Mouse (Mus musculus): ENCODE results near the gene Itpr2. TPM values are rescaled to one million over a fixed set of nuclear protein-coding genes. Genes with fewer than 3 reads are reported as not detected.

Gene Itpr2
- polyA plus RNA-seq, 1 experiment from 2014 or later: 9.3 TPM

- no peak overlapping the region for H3K4me2 ChIP-seq
- no peak overlapping the region for H3K27ac ChIP-seq (replicated peaks)
- no peaks in the 10 kb centered on the region for H3K36me3 ChIP-seq
- no peak overlapping the region for H3K9ac ChIP-seq
- H3K4me3 ChIP-seq: no peak overlapping the region
- ATAC-seq (ENCODE audit: low FRiP score, low read depth): peak; percentile 45; the same call in 1 of the 2 replicates
- no peaks in the 10 kb centered on the region for H3K27me3 ChIP-seq
- peaks cover 3% of the 10 kb centered on the region; the same call in 1 of the 2 replicates for H3K4me1 ChIP-seq (replicated peaks)
- WGBS: 49% methylated on average over 4 of the region's 4 CpGs
- no peaks in the 10 kb centered on the region for H3K9me3 ChIP-seq
These were observed 144.1 kb downstream of the Itpr2 start for GRCm38 (mm10) chr6:146357911-146358310.

GRCm38 (mm10) chr6:146352258-146352805 lies 149.7 kb downstream of the Itpr2 start:
- WGBS: 61% methylated on average over 9 of the region's 9 CpGs
- Histone ChIP-seq H3K9me3 (no peaks in the 10 kb centered on the region), H3K4me2 (no peak overlapping the region), H3K27me3 (no peaks in the 10 kb centered on the region), H3K4me3 (no peak overlapping the region), H3K27ac (replicated peaks) (no peak overlapping the region), H3K9ac (no peak overlapping the region), H3K4me1 (replicated peaks) (no peaks in the 10 kb centered on the region), H3K36me3 (no peaks in the 10 kb centered on the region)
- no peak for ATAC-seq (ENCODE audit: low FRiP score, low read depth)

- no peaks in the 10 kb centered on the region for H3K9me3 ChIP-seq
- whole genome bisulfite sequencing: 72% methylated on average over 7 of the region's 7 CpGs
- H3K27me3 ChIP-seq: no peaks in the 10 kb centered on the region
- no peak overlapping the region for H3K4me3 ChIP-seq
- no peaks in the 10 kb centered on the region for H3K36me3 ChIP-seq
- no peaks in the 10 kb centered on the region for H3K4me1 ChIP-seq (replicated peaks)
- H3K9ac ChIP-seq: no peak overlapping the region
- no peak overlapping the region; the same call in 1 of the 2 replicates for H3K27ac ChIP-seq (replicated peaks)
- no peak for ATAC-seq (ENCODE audit: low FRiP score, low read depth)
- H3K4me2 ChIP-seq: no peak overlapping the region
These were observed 150.2 kb downstream of the Itpr2 start for GRCm38 (mm10) chr6:146351816-146352215.

GRCm38 (mm10) chr6:146347568-146347967 lies 154.5 kb downstream of the Itpr2 start:
- Histone ChIP-seq H3K27me3 (no peaks in the 10 kb centered on the region), H3K27ac (replicated peaks) (no peak overlapping the region), H3K4me3 (no peak overlapping the region), H3K4me2 (no peak overlapping the region), H3K4me1 (replicated peaks) (peaks cover 16% of the 10 kb centered on the region), H3K9me3 (no peaks in the 10 kb centered on the region), H3K36me3 (no peaks in the 10 kb centered on the region), H3K9ac (no peak overlapping the region)
- 56% methylated on average over 4 of the region's 4 CpGs for WGBS
- no peak for ATAC-seq (ENCODE audit: low FRiP score, low read depth)

GRCm38 (mm10) chr6:146346545-146347195 lies 155.4 kb downstream of the Itpr2 start:
- Histone ChIP-seq H3K27me3 (no peaks in the 10 kb centered on the region), H3K9me3 (no peaks in the 10 kb centered on the region), H3K36me3 (no peaks in the 10 kb centered on the region), H3K4me1 (replicated peaks) (peaks cover 18% of the 10 kb centered on the region), H3K4me3 (no peak overlapping the region), H3K4me2 (no peak overlapping the region), H3K27ac (replicated peaks) (no peak overlapping the region), H3K9ac (no peak overlapping the region)
- whole genome bisulfite sequencing: 89% methylated on average over 8 of the region's 8 CpGs
- ATAC-seq (ENCODE audit: low FRiP score, low read depth): no peak

- H3K4me2 ChIP-seq: no peak overlapping the region
- no peaks in the 10 kb centered on the region for H3K27me3 ChIP-seq
- 98% methylated on average over 3 of the region's 3 CpGs for WGBS
- peaks cover 18% of the 10 kb centered on the region for H3K4me1 ChIP-seq (replicated peaks)
- no peaks in the 10 kb centered on the region for H3K36me3 ChIP-seq
- ATAC-seq (ENCODE audit: low FRiP score, low read depth): no peak
- no peak overlapping the region for H3K27ac ChIP-seq (replicated peaks)
- H3K9ac ChIP-seq: no peak overlapping the region
- H3K9me3 ChIP-seq: no peaks in the 10 kb centered on the region
- H3K4me3 ChIP-seq: no peak overlapping the region
These were observed 157.3 kb downstream of the Itpr2 start for GRCm38 (mm10) chr6:146344732-146345131.

GRCm38 (mm10) chr6:146343671-146344384 lies 158.2 kb downstream of the Itpr2 start:
- Histone ChIP-seq H3K9me3 (no peaks in the 10 kb centered on the region), H3K27me3 (no peaks in the 10 kb centered on the region), H3K4me2 (no peak overlapping the region), H3K4me1 (replicated peaks) (peaks cover 18% of the 10 kb centered on the region), H3K4me3 (no peak overlapping the region), H3K36me3 (no peaks in the 10 kb centered on the region), H3K27ac (replicated peaks) (0 out of 2 replicates have a peak overlapping the region, but pooled peaks have one; percentile 18), H3K9ac (no peak overlapping the region)
- ATAC-seq (ENCODE audit: low FRiP score, low read depth): no peak
- WGBS: 32% methylated on average over 10 of the region's 10 CpGs

GRCm38 (mm10) chr6:146342995-146343394 lies 159.0 kb downstream of the Itpr2 start:
- Histone ChIP-seq H3K27me3 (no peaks in the 10 kb centered on the region), H3K36me3 (no peaks in the 10 kb centered on the region), H3K4me3 (no peak overlapping the region), H3K4me1 (replicated peaks) (peaks cover 18% of the 10 kb centered on the region), H3K4me2 (no peak overlapping the region), H3K9ac (no peak overlapping the region), H3K9me3 (no peaks in the 10 kb centered on the region), H3K27ac (replicated peaks) (0 out of 2 replicates have a peak overlapping the region, but pooled peaks have one; percentile 14)
- ATAC-seq (ENCODE audit: low FRiP score, low read depth): peak; percentile 66
- 11% methylated on average over 6 of the region's 6 CpGs for WGBS

GRCm38 (mm10) chr6:146341934-146342333 lies 160.1 kb downstream of the Itpr2 start:
- Histone ChIP-seq H3K9me3 (no peaks in the 10 kb centered on the region), H3K27me3 (no peaks in the 10 kb centered on the region), H3K9ac (no peak overlapping the region), H3K4me3 (no peak overlapping the region), H3K36me3 (no peaks in the 10 kb centered on the region), H3K4me2 (no peak overlapping the region), H3K27ac (replicated peaks) (no peak overlapping the region), H3K4me1 (replicated peaks) (peaks cover 18% of the 10 kb centered on the region)
- ATAC-seq (ENCODE audit: low FRiP score, low read depth): peak; percentile 68; the same call in 1 of the 2 replicates
- WGBS: 72% methylated on average over 3 of the region's 3 CpGs

GRCm38 (mm10) chr6:146341413-146341812 lies 160.6 kb downstream of the Itpr2 start:
- Histone ChIP-seq H3K27ac (replicated peaks) (no peak overlapping the region), H3K9me3 (no peaks in the 10 kb centered on the region), H3K36me3 (no peaks in the 10 kb centered on the region), H3K27me3 (no peaks in the 10 kb centered on the region), H3K9ac (no peak overlapping the region), H3K4me1 (replicated peaks) (peaks cover 18% of the 10 kb centered on the region), H3K4me3 (no peak overlapping the region), H3K4me2 (no peak overlapping the region)
- WGBS: 84% methylated on average over 3 of the region's 3 CpGs
- no peak; the same call in 1 of the 2 replicates for ATAC-seq (ENCODE audit: low FRiP score, low read depth)

- no peaks in the 10 kb centered on the region for H3K27me3 ChIP-seq
- 70% methylated on average over 5 of the region's 5 CpGs for WGBS
- H3K4me3 ChIP-seq: no peak overlapping the region
- no peak overlapping the region for H3K27ac ChIP-seq (replicated peaks)
- H3K36me3 ChIP-seq: no peaks in the 10 kb centered on the region
- no peak for ATAC-seq (ENCODE audit: low FRiP score, low read depth)
- no peaks in the 10 kb centered on the region for H3K9me3 ChIP-seq
- H3K4me1 ChIP-seq (replicated peaks): peaks cover 18% of the 10 kb centered on the region
- no peak overlapping the region for H3K4me2 ChIP-seq
- H3K9ac ChIP-seq: no peak overlapping the region
These were observed 161.1 kb downstream of the Itpr2 start for GRCm38 (mm10) chr6:146340951-146341350.

GRCm38 (mm10) chr6:146339779-146340178 lies 162.2 kb downstream of the Itpr2 start:
- Histone ChIP-seq H3K9me3 (no peaks in the 10 kb centered on the region), H3K9ac (no peak overlapping the region), H3K4me3 (no peak overlapping the region), H3K27ac (replicated peaks) (no peak overlapping the region), H3K36me3 (no peaks in the 10 kb centered on the region), H3K27me3 (no peaks in the 10 kb centered on the region), H3K4me1 (replicated peaks) (peaks cover 18% of the 10 kb centered on the region), H3K4me2 (no peak overlapping the region)
- 70% methylated on average over 10 of the region's 10 CpGs for WGBS
- ATAC-seq (ENCODE audit: low FRiP score, low read depth): no peak
